Mouse (Mus musculus): ENCODE measurements around the gene Trim52. TPM values are rescaled to one million over a fixed set of nuclear protein-coding genes. Genes with fewer than 3 reads are reported as not detected.
"Not testable (repeated sequence)": the region's sequence is repeated elsewhere in the genome, so short reads cannot be mapped to it uniquely, and the experiment has no call there.

Gene Trim52
- polyA plus RNA-seq, 1 experiment from 2014 or later, result not detected

DNA sequence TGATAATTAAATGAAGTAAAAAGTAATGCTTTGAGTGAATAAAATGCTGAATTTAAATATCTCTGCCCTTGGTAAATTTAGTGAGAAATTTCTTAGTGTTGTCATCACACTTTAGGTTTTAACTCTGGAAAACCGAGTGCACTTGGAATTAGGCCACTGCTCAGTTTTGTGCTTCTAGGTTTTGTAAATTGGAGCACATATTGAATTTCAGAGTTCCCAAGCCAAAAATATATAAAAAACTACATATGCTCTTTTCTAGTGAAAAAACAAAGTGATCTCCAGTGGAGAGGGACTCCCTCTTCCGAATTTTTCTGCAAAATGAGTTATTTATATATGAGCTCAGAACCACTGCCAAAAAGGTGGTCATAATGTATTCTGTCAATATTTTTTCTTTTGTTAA, 45.2 kb downstream of the Trim52 start:
- ATAC-seq (ENCODE audit: low read depth), result no peak
- Histone ChIP-seq H3K4me3 (ENCODE audit: low read length) (no peak overlapping the region), H3K4me2 (ENCODE audit: low read depth, low read length) (no peak overlapping the region), H3K36me3 (ENCODE audit: control insufficient read depth, insufficient read depth, low read length) (no peaks in the 10 kb centered on the region), H3K9ac (ENCODE audit: low read length) (no peak overlapping the region), H3K4me1 (replicated peaks; ENCODE audit: control insufficient read depth, insufficient read depth, low read length) (no peaks in the 10 kb centered on the region), H3K27ac (ENCODE audit: low read length) (no peak overlapping the region), H3K9me3 (ENCODE audit: control insufficient read depth, low read length) (no peaks in the 10 kb centered on the region), H3K27me3 (ENCODE audit: control insufficient read depth, insufficient read depth, low read depth, low read length) (no peaks in the 10 kb centered on the region)
- 48% methylated on average over 2 of the region's 2 CpGs for WGBS

DNA sequence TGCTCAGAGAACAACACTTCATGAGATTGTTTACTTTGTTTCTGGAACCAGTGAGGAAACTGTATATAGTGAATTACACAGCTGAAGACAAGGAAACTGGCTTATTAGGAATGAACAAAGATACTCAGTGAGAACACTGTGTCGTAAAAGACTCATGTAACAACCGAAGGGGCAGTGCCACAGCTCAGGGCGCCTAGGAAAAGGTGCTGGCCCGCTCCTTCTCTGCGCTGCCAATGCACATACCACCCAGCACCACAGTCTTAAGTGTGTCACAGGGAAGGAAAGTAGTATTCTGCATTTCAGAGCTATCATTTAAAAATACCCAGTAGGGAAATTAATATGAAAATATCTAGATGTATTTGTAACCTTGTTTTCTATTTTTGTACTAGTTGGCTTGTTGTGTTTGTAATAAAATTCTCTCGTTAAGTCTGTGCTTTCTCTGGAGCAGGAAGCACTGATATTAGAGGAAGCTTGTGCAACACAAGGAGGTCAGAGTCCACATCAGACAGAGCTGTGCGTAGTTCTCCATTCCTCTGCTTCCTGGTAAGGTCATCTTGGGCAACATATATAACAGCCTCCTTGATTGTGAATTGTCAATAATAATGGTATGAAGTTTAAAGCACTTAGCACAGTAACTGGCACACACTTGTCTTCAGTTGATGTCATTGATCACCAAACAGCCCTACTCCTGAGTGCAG, 49.0 kb downstream of the Trim52 start:
- no peaks in the 10 kb centered on the region for H3K4me1 ChIP-seq (replicated peaks; ENCODE audit: control insufficient read depth, insufficient read depth, low read length)
- no peaks in the 10 kb centered on the region for H3K36me3 ChIP-seq (ENCODE audit: control insufficient read depth, insufficient read depth, low read length)
- H3K9me3 ChIP-seq (ENCODE audit: control insufficient read depth, low read length), result no peaks in the 10 kb centered on the region
- no peak overlapping the region for H3K4me3 ChIP-seq (ENCODE audit: low read length)
- no peak overlapping the region for H3K4me2 ChIP-seq (ENCODE audit: low read depth, low read length)
- no peaks in the 10 kb centered on the region for H3K27me3 ChIP-seq (ENCODE audit: control insufficient read depth, insufficient read depth, low read depth, low read length)
- H3K9ac ChIP-seq (ENCODE audit: low read length), result no peak overlapping the region
- ATAC-seq (ENCODE audit: low read depth), result no peak
- H3K27ac ChIP-seq (ENCODE audit: low read length), result peak overlapping the region; percentile 50; the same call in 1 of the 2 replicates
- WGBS, result 55% methylated on average over 7 of the region's 7 CpGs

DNA sequence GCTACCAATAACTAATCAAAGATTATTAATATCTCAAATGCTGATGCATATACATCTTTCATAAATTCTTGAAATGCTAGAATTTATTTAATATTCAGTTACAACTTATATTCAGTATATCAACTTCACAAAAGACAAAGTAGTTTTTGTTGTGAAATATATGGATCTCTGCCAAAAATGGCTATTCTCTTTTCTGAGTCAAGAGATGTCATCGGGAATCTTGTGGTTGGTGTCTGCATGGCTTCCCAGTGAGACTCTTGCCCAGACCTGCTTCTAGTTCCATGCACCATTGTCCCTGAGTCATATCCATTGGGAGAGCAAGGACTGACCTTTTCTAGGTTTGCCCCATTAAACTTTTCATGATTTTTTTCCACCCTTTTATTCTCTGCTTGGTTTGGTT, 50.5 kb downstream of the Trim52 start:
- 41% methylated on average over 1 of the region's 1 CpGs for WGBS
- Histone ChIP-seq H3K9ac (ENCODE audit: low read length) (no peak overlapping the region), H3K9me3 (ENCODE audit: control insufficient read depth, low read length) (no peaks in the 10 kb centered on the region), H3K4me1 (replicated peaks; ENCODE audit: control insufficient read depth, insufficient read depth, low read length) (no peaks in the 10 kb centered on the region), H3K27ac (ENCODE audit: low read length) (no peak overlapping the region), H3K4me3 (ENCODE audit: low read length) (no peak overlapping the region), H3K36me3 (ENCODE audit: control insufficient read depth, insufficient read depth, low read length) (no peaks in the 10 kb centered on the region), H3K27me3 (ENCODE audit: control insufficient read depth, insufficient read depth, low read depth, low read length) (no peaks in the 10 kb centered on the region), H3K4me2 (ENCODE audit: low read depth, low read length) (no peak overlapping the region)
- no peak for ATAC-seq (ENCODE audit: low read depth)

DNA sequence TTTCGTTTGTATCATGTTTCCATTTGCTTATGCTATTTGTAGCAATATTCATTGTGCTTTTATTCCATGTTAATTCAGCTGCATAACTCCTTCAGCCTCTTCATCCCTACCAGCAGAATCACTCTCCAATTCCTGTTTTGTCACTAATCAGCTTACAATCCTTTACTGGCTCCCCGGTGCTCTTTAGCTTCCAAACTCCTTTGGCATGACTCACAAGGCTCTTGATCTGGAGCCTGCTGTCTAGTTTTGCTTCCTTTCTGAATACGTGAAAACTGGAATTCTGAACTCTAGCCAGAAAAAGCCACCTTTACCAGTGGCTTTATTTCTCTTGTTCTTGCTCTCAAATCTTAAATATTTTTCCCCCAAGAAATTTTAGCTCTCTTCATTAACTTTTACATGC, 56.3 kb downstream of the Trim52 start:
- 45% methylated on average over 3 of the region's 3 CpGs for WGBS
- Histone ChIP-seq H3K9me3 (ENCODE audit: control insufficient read depth, low read length) (no peaks in the 10 kb centered on the region), H3K4me3 (ENCODE audit: low read length) (no peak overlapping the region), H3K27ac (ENCODE audit: low read length) (no peak overlapping the region), H3K27me3 (ENCODE audit: control insufficient read depth, insufficient read depth, low read depth, low read length) (no peaks in the 10 kb centered on the region), H3K9ac (ENCODE audit: low read length) (no peak overlapping the region), H3K4me2 (ENCODE audit: low read depth, low read length) (no peak overlapping the region), H3K36me3 (ENCODE audit: control insufficient read depth, insufficient read depth, low read length) (no peaks in the 10 kb centered on the region), H3K4me1 (replicated peaks; ENCODE audit: control insufficient read depth, insufficient read depth, low read length) (no peaks in the 10 kb centered on the region)
- no peak for ATAC-seq (ENCODE audit: low read depth)

DNA sequence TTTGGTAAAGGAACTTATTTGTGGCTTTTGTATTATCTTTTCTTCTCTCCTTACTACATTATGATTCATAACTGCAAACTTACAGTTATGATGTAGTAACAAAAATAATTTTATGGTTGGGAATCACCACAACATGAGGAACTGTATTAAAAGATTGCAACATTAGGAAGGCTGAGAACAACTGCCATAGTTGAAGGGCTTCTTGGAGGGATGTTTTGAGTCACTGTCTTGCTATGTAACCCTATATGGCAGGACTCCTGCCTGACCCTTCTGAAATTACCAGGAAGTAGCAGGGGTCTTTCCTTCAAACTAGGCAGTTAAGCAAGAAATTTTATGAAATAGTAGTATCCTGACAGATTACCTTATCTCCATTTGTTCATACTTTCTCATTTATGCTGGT, 57.2 kb downstream of the Trim52 start:
- no peaks in the 10 kb centered on the region for H3K27me3 ChIP-seq (ENCODE audit: control insufficient read depth, insufficient read depth, low read depth, low read length)

DNA sequence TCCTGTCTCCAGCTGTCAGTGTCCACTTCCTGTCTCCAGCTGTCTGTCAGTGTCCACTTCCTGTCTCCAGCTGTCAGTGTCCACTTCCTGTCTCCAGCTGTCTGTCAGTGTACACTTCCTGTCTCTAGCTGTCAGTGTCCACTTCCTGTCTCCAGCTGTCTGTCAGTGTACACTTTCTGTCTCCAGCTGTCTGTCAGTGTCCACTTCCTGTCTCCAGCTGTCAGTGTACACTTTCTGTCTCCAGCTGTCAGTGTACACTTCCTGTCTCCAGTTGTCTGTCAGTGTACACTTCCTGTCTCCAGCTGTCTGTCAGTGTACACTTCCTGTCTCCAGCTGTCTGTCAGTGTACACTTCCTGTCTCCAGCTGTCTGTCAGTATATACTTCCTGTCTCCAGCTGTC, 57.9 kb downstream of the Trim52 start:
- not testable (repeated sequence) for H3K9ac ChIP-seq (ENCODE audit: low read length); H3K4me1 ChIP-seq (replicated peaks; ENCODE audit: control insufficient read depth, insufficient read depth, low read length); ATAC-seq (ENCODE audit: low read depth); H3K27me3 ChIP-seq (ENCODE audit: control insufficient read depth, insufficient read depth, low read depth, low read length); H3K27ac ChIP-seq (ENCODE audit: low read length); H3K9me3 ChIP-seq (ENCODE audit: control insufficient read depth, low read length); H3K36me3 ChIP-seq (ENCODE audit: control insufficient read depth, insufficient read depth, low read length); H3K4me3 ChIP-seq (ENCODE audit: low read length); H3K4me2 ChIP-seq (ENCODE audit: low read depth, low read length)

More for the DNA sequence above, 57.2 kb downstream of the Trim52 start:
- H3K4me2 ChIP-seq (ENCODE audit: low read depth, low read length), result no peak overlapping the region
- no peaks in the 10 kb centered on the region for H3K9me3 ChIP-seq (ENCODE audit: control insufficient read depth, low read length)
- no peak overlapping the region for H3K27ac ChIP-seq (ENCODE audit: low read length)
- no peak overlapping the region for H3K4me3 ChIP-seq (ENCODE audit: low read length)
- no peaks in the 10 kb centered on the region for H3K4me1 ChIP-seq (replicated peaks; ENCODE audit: control insufficient read depth, insufficient read depth, low read length)
- H3K9ac ChIP-seq (ENCODE audit: low read length), result no peak overlapping the region
- H3K36me3 ChIP-seq (ENCODE audit: control insufficient read depth, insufficient read depth, low read length), result no peaks in the 10 kb centered on the region
- ATAC-seq (ENCODE audit: low read depth), result no peak

DNA sequence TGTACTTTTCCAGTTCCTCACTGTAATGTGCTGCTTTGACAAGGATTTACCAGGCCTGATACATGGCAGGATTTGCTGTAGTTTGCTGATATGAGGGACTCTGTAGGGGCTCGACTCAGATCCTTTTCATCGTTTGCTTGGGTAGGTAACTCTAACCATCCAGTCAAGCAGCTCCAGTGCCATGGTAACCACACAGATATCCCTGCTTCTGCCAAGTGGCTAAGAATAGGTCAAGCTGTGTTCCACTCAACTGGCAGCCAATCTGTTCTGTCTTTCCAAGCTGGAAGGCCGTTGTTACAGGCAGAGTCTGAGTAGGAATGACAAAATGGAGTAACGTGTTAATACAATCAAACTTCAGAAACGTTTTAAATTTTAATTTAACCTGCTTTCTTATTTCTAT, 70.9 kb downstream of the Trim52 start:
- H3K4me1 ChIP-seq (replicated peaks; ENCODE audit: control insufficient read depth, insufficient read depth, low read length), result no peaks in the 10 kb centered on the region
- H3K4me3 ChIP-seq (ENCODE audit: low read length), result no peak overlapping the region
- no peak overlapping the region for H3K4me2 ChIP-seq (ENCODE audit: low read depth, low read length)
- no peak overlapping the region for H3K27ac ChIP-seq (ENCODE audit: low read length)
- no peaks in the 10 kb centered on the region for H3K36me3 ChIP-seq (ENCODE audit: control insufficient read depth, insufficient read depth, low read length)
- no peak for ATAC-seq (ENCODE audit: low read depth)
- H3K9ac ChIP-seq (ENCODE audit: low read length), result no peak overlapping the region
- 57% methylated on average over 5 of the region's 5 CpGs for WGBS
- H3K27me3 ChIP-seq (ENCODE audit: control insufficient read depth, insufficient read depth, low read depth, low read length), result no peaks in the 10 kb centered on the region
- no peaks in the 10 kb centered on the region for H3K9me3 ChIP-seq (ENCODE audit: control insufficient read depth, low read length)

DNA sequence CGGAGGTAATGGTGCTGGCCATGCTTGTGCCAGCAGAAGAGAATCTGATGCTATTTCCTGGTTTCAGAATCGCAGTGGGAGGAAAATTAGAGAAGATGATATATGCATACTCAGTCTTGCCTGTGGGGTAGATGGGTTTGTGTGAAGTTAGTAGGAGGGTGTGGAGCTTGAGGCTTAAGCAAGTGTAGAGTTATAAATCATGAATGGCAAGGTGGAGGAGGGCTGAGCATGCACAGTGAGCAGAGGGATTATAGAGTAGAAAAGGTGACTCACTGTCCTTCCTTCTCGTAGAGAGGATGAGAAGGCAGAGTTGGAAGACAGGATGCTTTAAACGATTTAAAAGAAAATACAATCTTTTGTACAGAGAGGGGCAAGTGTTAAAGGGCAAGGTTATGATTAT, 72.2 kb downstream of the Trim52 start:
- ATAC-seq (ENCODE audit: low read depth), result no peak
- WGBS, result 70% methylated on average over 4 of the region's 4 CpGs
- H3K9me3 ChIP-seq (ENCODE audit: control insufficient read depth, low read length), result no peaks in the 10 kb centered on the region
- no peak overlapping the region for H3K27ac ChIP-seq (ENCODE audit: low read length)
- H3K4me2 ChIP-seq (ENCODE audit: low read depth, low read length), result no peak overlapping the region
- no peak overlapping the region for H3K9ac ChIP-seq (ENCODE audit: low read length)
- no peak overlapping the region for H3K4me3 ChIP-seq (ENCODE audit: low read length)
- H3K27me3 ChIP-seq (ENCODE audit: control insufficient read depth, insufficient read depth, low read depth, low read length), result no peaks in the 10 kb centered on the region
- H3K36me3 ChIP-seq (ENCODE audit: control insufficient read depth, insufficient read depth, low read length), result no peaks in the 10 kb centered on the region
- no peaks in the 10 kb centered on the region for H3K4me1 ChIP-seq (replicated peaks; ENCODE audit: control insufficient read depth, insufficient read depth, low read length)

DNA sequence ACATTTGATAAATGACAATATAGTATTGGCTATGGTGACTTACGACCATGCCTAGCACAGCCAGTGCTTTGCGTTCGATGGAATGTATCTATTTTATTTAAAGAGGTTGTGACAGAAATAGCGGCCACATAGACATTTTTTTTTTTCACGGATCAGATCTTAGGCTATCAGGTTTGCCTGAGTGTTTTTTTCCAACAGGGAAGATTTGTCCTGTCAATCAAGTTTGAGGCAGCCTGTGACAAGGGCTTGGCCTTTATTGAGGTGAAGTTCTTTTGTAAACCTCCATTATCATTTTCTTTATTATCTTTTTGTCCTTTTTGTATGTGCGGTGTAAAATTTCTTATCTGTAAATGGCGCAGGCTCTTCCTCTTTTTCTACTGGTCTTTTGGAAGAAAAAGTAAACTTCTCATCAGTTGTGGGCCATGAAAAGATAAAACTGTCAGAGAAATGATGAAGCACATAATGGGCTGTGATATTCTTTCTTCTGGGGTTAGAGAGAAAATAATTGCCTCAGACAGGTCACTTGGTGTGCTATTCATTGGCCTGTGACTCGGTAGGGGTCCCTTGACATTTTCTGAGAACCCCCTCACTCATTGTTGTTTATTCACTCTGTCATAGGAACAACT, 73.2 kb downstream of the Trim52 start:
- no peak overlapping the region for H3K4me3 ChIP-seq (ENCODE audit: low read length)
- H3K4me2 ChIP-seq (ENCODE audit: low read depth, low read length), result no peak overlapping the region
- WGBS, result 28% methylated on average over 8 of the region's 8 CpGs
- no peak; the same call in 1 of the 2 replicates for ATAC-seq (ENCODE audit: low read depth)
- H3K9ac ChIP-seq (ENCODE audit: low read length), result no peak overlapping the region
- no peak overlapping the region for H3K27ac ChIP-seq (ENCODE audit: low read length)
- no peaks in the 10 kb centered on the region for H3K4me1 ChIP-seq (replicated peaks; ENCODE audit: control insufficient read depth, insufficient read depth, low read length)
- H3K9me3 ChIP-seq (ENCODE audit: control insufficient read depth, low read length), result no peaks in the 10 kb centered on the region
- H3K27me3 ChIP-seq (ENCODE audit: control insufficient read depth, insufficient read depth, low read depth, low read length), result no peaks in the 10 kb centered on the region
- H3K36me3 ChIP-seq (ENCODE audit: control insufficient read depth, insufficient read depth, low read length), result no peaks in the 10 kb centered on the region
